Mouse (Mus musculus): Measurements from ENCODE around the gene Plekha7. TPM values are rescaled to one million over a fixed set of nuclear protein-coding genes. Genes with fewer than 3 reads are reported as not detected.

Gene Plekha7
- polyA plus RNA-seq, 1 experiment: 13.5 TPM

DNA sequence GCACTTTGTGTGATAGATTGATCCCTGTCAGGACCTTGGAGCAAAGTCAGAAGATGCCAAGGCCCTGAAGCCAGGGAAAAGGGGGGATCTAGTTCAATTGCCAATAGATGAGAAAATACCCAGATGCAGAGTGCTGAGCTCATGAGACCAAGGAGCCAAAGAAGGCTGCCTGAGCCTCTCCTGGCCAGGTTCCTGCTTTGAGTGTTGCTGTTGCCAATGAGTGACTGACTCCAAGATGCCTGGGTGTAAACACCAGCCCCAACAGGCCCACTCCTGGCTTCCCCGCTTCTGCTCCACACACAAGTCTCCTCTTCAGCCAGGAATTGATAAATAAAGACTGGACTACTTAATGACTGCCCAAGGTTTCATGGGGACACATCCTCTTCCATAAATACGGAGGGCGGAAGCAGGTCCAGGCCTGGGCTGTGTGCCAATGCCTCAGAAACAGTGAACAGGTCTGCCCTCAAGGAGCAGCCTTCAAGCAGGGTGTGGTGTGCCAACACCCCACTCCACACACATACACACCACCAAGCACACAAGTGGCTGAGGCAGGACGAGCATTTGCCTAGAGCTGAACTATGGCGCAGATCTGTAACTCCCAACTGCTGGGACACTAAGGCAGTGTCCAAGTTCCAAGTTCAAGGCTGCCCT is 6.4 kb downstream of the Plekha7 start:
- Histone ChIP-seq H3K27ac (ENCODE audit: insufficient read depth, low read length) (no peak overlapping the region), H3K27me3 (ENCODE audit: control insufficient read depth, insufficient read depth, low read length) (no peaks in the 10 kb centered on the region; the same call in 1 of the 2 replicates), H3K4me1 (ENCODE audit: control insufficient read depth, insufficient read depth, low read length) (no peaks in the 10 kb centered on the region), H3K4me3 (replicated peaks; ENCODE audit: insufficient read depth, low read depth, low read length) (no peak overlapping the region)
- WGBS: 67% methylated on average over 5 of the region's 5 CpGs
- TF ChIP-seq POLR2A (IDR thresholded peaks at IDR 0.05; ENCODE audit: borderline replicate concordance, insufficient read depth, low read length) (no peak), CTCF (IDR thresholded peaks at IDR 0.05; ENCODE audit: borderline replicate concordance, insufficient read depth, low read depth, low read length) (no peak)
- DNase-seq: peak in 1 of 2 experiments; percentile 13

DNA sequence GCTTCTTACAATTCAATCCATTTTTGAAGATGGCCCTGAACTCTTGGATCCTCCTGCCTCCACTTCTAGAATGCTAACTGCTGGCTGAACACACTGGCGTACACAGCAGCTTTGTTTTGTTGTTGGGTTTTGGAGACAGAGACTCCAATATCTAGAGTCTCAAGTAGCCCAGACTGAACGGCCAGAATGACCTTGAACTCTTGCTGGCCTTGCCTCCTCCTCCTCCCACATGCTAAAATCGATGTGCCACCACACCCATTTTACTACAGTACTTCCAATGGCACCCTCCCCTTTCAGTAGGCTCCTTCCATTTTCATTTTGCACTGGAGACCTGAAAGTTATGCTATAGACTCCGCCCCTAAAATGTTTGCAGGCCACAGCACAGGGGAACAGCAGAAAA is 7.0 kb downstream of the Plekha7 start:
- H3K4me1 ChIP-seq (ENCODE audit: control insufficient read depth, insufficient read depth, low read length): no peaks in the 10 kb centered on the region
- H3K27ac ChIP-seq (ENCODE audit: insufficient read depth, low read length): no peak overlapping the region
- no peak for DNase-seq
- WGBS: 90% methylated on average over 4 of the region's 4 CpGs
- H3K27me3 ChIP-seq (ENCODE audit: control insufficient read depth, insufficient read depth, low read length): no peaks in the 10 kb centered on the region; the same call in 1 of the 2 replicates
- H3K4me3 ChIP-seq (replicated peaks; ENCODE audit: insufficient read depth, low read depth, low read length): no peak overlapping the region
- TF ChIP-seq CTCF (IDR thresholded peaks at IDR 0.05; ENCODE audit: borderline replicate concordance, insufficient read depth, low read depth, low read length) (no peak), POLR2A (IDR thresholded peaks at IDR 0.05; ENCODE audit: borderline replicate concordance, insufficient read depth, low read length) (no peak)

DNA sequence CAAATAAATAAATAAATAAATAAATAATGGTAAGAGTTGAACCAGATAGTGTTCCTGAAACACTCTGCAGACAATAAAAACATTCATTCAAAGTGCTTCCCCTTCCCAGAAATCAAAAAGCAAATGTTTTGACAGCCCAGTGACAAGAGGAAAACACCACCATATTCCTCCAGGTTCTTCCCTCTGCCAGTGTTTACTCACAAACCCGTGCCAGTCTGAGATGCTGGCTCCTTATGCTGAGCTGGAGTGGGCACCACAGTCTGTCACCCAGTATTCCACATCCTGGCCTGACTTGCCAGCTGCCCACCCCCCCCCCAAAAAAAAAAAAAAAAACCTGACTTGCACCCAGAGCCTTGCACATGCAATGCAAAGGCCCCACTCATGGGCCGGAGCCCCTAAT is 9.3 kb downstream of the Plekha7 start:
- H3K27me3 ChIP-seq (ENCODE audit: control insufficient read depth, insufficient read depth, low read length): no peaks in the 10 kb centered on the region; the same call in 1 of the 2 replicates
- TF ChIP-seq CTCF (IDR thresholded peaks at IDR 0.05; ENCODE audit: borderline replicate concordance, insufficient read depth, low read depth, low read length): no peak
- no peak for TF ChIP-seq POLR2A (IDR thresholded peaks at IDR 0.05; ENCODE audit: borderline replicate concordance, insufficient read depth, low read length)
- whole genome bisulfite sequencing: 66% methylated on average over 2 of the region's 2 CpGs
- H3K4me3 ChIP-seq (replicated peaks; ENCODE audit: insufficient read depth, low read depth, low read length): no peak overlapping the region
- H3K4me1 ChIP-seq (ENCODE audit: control insufficient read depth, insufficient read depth, low read length): no peaks in the 10 kb centered on the region
- DNase-seq: no peak
- H3K27ac ChIP-seq (ENCODE audit: insufficient read depth, low read length): no peak overlapping the region

DNA sequence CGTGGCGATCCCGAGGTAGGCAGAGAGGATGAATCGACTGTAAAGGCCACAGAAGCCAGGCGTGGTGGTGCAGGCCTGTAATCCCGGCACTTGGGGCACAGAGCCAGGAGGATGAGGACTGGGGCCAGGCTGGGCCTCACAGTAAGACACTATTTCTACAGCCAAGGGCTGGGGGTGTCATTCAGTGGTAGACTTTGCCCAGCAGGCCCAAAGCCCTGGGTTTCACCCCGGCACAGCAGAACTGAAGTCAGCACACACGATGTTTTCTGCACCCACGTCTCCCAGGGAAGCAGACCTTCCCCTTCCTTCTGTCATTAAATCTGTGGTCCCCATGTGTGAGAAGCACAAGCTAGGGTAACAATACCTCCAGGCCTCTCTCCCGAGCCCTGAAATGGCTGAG is 9.8 kb downstream of the Plekha7 start:
- TF ChIP-seq CTCF (IDR thresholded peaks at IDR 0.05; ENCODE audit: borderline replicate concordance, insufficient read depth, low read depth, low read length) (no peak), POLR2A (IDR thresholded peaks at IDR 0.05; ENCODE audit: borderline replicate concordance, insufficient read depth, low read length) (no peak)
- DNase-seq: peak in 1 of 2 experiments; percentile 15
- Histone ChIP-seq H3K4me1 (ENCODE audit: control insufficient read depth, insufficient read depth, low read length) (no peaks in the 10 kb centered on the region), H3K4me3 (replicated peaks; ENCODE audit: insufficient read depth, low read depth, low read length) (no peak overlapping the region), H3K27ac (ENCODE audit: insufficient read depth, low read length) (no peak overlapping the region), H3K27me3 (ENCODE audit: control insufficient read depth, insufficient read depth, low read length) (no peaks in the 10 kb centered on the region; the same call in 1 of the 2 replicates)
- WGBS: 37% methylated on average over 10 of the region's 10 CpGs

DNA sequence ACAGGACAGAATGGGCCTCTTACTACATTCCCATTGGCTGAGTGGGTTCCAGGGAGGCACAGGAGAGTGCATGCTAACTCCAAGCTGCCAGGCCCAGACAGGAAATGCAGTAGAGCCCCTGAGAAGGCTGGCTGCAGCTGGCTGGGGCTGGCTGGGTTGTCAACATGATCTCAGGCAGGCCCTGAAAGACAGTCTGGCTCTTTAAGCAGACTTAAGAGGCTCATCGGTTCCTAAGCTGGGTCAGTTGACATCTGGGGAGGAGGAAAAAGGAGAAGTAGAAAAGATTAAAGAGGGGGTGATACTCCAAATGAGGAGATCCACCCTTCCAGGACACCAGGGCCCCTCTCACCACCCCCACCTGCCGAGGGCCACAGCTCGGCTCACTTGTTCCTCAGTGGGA is 13.2 kb downstream of the Plekha7 start:
- DNase-seq: no peak
- H3K4me1 ChIP-seq (ENCODE audit: control insufficient read depth, insufficient read depth, low read length): no peaks in the 10 kb centered on the region; the same call in 1 of the 2 replicates
- 59% methylated on average over 3 of the region's 3 CpGs for WGBS
- H3K27ac ChIP-seq (ENCODE audit: insufficient read depth, low read length): no peak overlapping the region
- TF ChIP-seq POLR2A (IDR thresholded peaks at IDR 0.05; ENCODE audit: borderline replicate concordance, insufficient read depth, low read length): no peak
- no peak for TF ChIP-seq CTCF (IDR thresholded peaks at IDR 0.05; ENCODE audit: borderline replicate concordance, insufficient read depth, low read depth, low read length)
- no peak overlapping the region for H3K4me3 ChIP-seq (replicated peaks; ENCODE audit: insufficient read depth, low read depth, low read length)
- H3K27me3 ChIP-seq (ENCODE audit: control insufficient read depth, insufficient read depth, low read length): no peaks in the 10 kb centered on the region; the same call in 1 of the 2 replicates

DNA sequence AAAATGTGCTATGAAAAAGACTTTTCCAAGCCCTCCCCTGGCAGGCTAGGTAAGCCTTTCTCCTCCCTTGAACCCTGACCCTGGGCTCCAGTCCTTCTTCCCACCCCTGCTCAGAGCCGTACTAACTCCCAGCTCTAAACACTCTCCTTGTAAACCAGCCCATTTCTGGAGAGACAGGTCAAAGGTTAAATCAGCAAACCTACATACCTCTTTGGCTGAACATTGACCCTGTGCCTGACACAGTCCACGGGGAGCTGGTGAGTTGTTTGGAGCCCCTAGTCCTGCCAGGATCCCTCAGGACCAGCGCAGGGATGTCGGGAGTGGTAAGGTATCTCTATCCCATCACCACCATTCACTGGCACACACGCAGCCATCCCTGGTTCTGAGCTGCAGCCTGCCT is 15.8 kb downstream of the Plekha7 start:
- Histone ChIP-seq H3K4me1 (ENCODE audit: control insufficient read depth, insufficient read depth, low read length) (no peaks in the 10 kb centered on the region; the same call in 1 of the 2 replicates), H3K27ac (ENCODE audit: insufficient read depth, low read length) (no peak overlapping the region), H3K27me3 (ENCODE audit: control insufficient read depth, insufficient read depth, low read length) (no peaks in the 10 kb centered on the region), H3K4me3 (replicated peaks; ENCODE audit: insufficient read depth, low read depth, low read length) (no peak overlapping the region)
- DNase-seq: no peak
- WGBS: 72% methylated on average over 5 of the region's 5 CpGs
- no peak for TF ChIP-seq POLR2A (IDR thresholded peaks at IDR 0.05; ENCODE audit: borderline replicate concordance, insufficient read depth, low read length)
- TF ChIP-seq CTCF (IDR thresholded peaks at IDR 0.05; ENCODE audit: borderline replicate concordance, insufficient read depth, low read depth, low read length): no peak

DNA sequence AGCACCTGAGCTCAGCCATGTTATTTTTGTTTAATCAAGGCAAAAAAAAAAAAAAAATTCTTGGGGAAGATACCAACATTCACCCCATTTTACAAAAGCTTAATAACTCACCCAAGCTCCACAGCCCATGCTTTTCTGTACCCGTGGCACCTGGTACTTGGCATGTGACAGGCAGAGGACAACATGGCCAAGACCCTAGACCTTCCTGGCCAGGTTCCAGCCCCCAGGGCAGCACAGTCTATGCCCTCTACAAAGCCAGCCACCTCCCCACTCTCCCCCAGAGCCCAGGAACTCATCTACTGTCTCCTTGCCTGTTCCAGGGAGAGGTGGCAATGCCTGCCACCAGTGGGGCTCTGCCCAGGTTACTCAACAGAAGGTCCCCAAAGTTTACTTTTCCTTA is 17.6 kb downstream of the Plekha7 start:
- Histone ChIP-seq H3K4me3 (replicated peaks; ENCODE audit: insufficient read depth, low read depth, low read length) (no peak overlapping the region), H3K4me1 (ENCODE audit: control insufficient read depth, insufficient read depth, low read length) (no peaks in the 10 kb centered on the region; the same call in 1 of the 2 replicates), H3K27ac (ENCODE audit: insufficient read depth, low read length) (no peak overlapping the region), H3K27me3 (ENCODE audit: control insufficient read depth, insufficient read depth, low read length) (no peaks in the 10 kb centered on the region)
- TF ChIP-seq POLR2A (IDR thresholded peaks at IDR 0.05; ENCODE audit: borderline replicate concordance, insufficient read depth, low read length) (no peak), CTCF (IDR thresholded peaks at IDR 0.05; ENCODE audit: borderline replicate concordance, insufficient read depth, low read depth, low read length) (no peak)
- DNase-seq: no peak
- WGBS: 29% methylated on average over 1 of the region's 1 CpGs

DNA sequence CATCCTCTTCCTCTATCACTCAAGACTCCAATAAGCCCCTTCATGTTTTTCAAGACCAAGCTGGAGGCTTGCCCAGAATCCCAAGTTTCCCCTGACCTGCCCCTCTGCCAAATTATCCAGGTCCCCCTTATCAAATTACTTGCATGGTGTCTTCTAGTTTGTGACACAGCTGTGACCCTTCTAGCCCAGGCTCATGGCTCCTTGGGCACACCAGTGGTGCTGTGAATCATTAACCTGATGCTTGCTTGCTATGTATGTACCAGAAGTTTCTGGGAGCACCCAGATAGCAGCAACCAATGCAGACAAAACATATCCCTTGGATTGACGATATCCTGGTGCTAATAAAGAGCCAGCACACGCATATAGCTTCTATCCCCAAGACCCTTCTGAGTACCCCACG is 19.2 kb downstream of the Plekha7 start:
- WGBS: 86% methylated on average over 3 of the region's 3 CpGs
- no peaks in the 10 kb centered on the region; the same call in 1 of the 2 replicates for H3K4me1 ChIP-seq (ENCODE audit: control insufficient read depth, insufficient read depth, low read length)
- DNase-seq: no peak
- no peak overlapping the region for H3K27ac ChIP-seq (ENCODE audit: insufficient read depth, low read length)
- no peak for TF ChIP-seq CTCF (IDR thresholded peaks at IDR 0.05; ENCODE audit: borderline replicate concordance, insufficient read depth, low read depth, low read length)
- no peak for TF ChIP-seq POLR2A (IDR thresholded peaks at IDR 0.05; ENCODE audit: borderline replicate concordance, insufficient read depth, low read length)
- H3K4me3 ChIP-seq (replicated peaks; ENCODE audit: insufficient read depth, low read depth, low read length): no peak overlapping the region
- no peaks in the 10 kb centered on the region for H3K27me3 ChIP-seq (ENCODE audit: control insufficient read depth, insufficient read depth, low read length)
